In genomic region chr4:141114521-141114981, GRCm38 (mm10) we compare ENCODE assay signal across 7 mouse cellular contexts. TPM values are rescaled to one million over a fixed set of nuclear protein-coding genes. Genes with fewer than 3 reads are reported as not detected.
A peak's percentile ranks its signal among the peaks of the same experiment; 100 is the strongest.
DNase-seq lines count a peak whose midpoint lies in the region; ATAC-seq and TF ChIP-seq lines count a peak whose summit lies in the region.

No protein-coding gene starts in this region.

- ATAC-seq in hindbrain, embryonic 15.5 days (ENCODE audit: low FRiP score, low read depth) = peak; percentile 57; the same call in 1 of the 2 replicates

- H3K27ac ChIP-seq in hindbrain, embryonic 15.5 days (replicated peaks) = peak overlapping the region; percentile 35
- H3K27ac ChIP-seq in small intestine, adult 2 months (ENCODE audit: insufficient read depth, low read depth, low read length) = peak overlapping the region; percentile 26; the same call in 1 of the 2 replicates

- peaks cover 29% of the 10 kb centered on the region; the same call in 1 of the 2 replicates for H3K36me3 ChIP-seq in hindbrain, embryonic 15.5 days
- peaks cover 49% of the 10 kb centered on the region for H3K36me3 ChIP-seq in small intestine, adult 2 months (ENCODE audit: control insufficient read depth, insufficient read depth, low read length)

- 78% methylated on average over 6 of the region's 6 CpGs for WGBS in hindbrain, embryonic 15.5 days
- 84% methylated on average over 6 of the region's 6 CpGs for WGBS in small intestine, adult 2 months

- TF ChIP-seq CTCF in small intestine, adult 2 months (IDR thresholded peaks at IDR 0.05; ENCODE audit: extremely low read depth, insufficient read length, insufficient replicate concordance, low read depth, low read length) = no peak

- intact Hi-C loops in left cerebral cortex, postnatal 4 days (cut with DNase I) = no loop called here

- H3K9me3 ChIP-seq in hindbrain, embryonic 15.5 days = no peaks in the 10 kb centered on the region; the same call in 1 of the 2 replicates

- no peak overlapping the region for H3K4me2 ChIP-seq in hindbrain, embryonic 15.5 days

- peak; percentile 22 for DNase-seq in kidney, postnatal 10 days
- no peak for DNase-seq in kidney, postnatal 4 days
- DNase-seq in left cerebral cortex, postnatal 4 days = peak; percentile 62
- no peak for DNase-seq in spleen, postnatal 4 days (ENCODE audit: low spot score in 2 of 2)
- DNase-seq in urinary bladder, postnatal 36 days (ENCODE audit: low spot score in 2 of 2) = no peak

- no peaks in the 10 kb centered on the region for H3K27me3 ChIP-seq in hindbrain, embryonic 15.5 days
- no peaks in the 10 kb centered on the region for H3K27me3 ChIP-seq in small intestine, adult 2 months (ENCODE audit: control insufficient read depth, insufficient read depth, low read length)

- no peak overlapping the region for H3K9ac ChIP-seq in hindbrain, embryonic 15.5 days

- peaks cover 16% of the 10 kb centered on the region for H3K4me1 ChIP-seq in hindbrain, embryonic 15.5 days (replicated peaks)
- peaks cover 3% of the 10 kb centered on the region; the same call in 1 of the 2 replicates for H3K4me1 ChIP-seq in small intestine, adult 2 months (ENCODE audit: control insufficient read depth, insufficient read depth, insufficient read length, low read length)

- H3K4me3 ChIP-seq in hindbrain, embryonic 15.5 days = no peak overlapping the region
- H3K4me3 ChIP-seq in small intestine, adult 2 months (ENCODE audit: low read depth, low read length) = no peak overlapping the region

- no peak for TF ChIP-seq POLR2A in small intestine, adult 2 months (IDR thresholded peaks at IDR 0.05; ENCODE audit: low read depth, low read length)

RNA-seq across cellular contexts. Expression of gene Szrd1, which starts 25.0 kb away (rescaled TPM):
- polyA plus RNA-seq in hindbrain, embryonic 15.5 days (2015; fragmentation: Nextera tagmentation; extraction: Ambion mirVana) = 24.9 TPM in 2 replicates
- total RNA-seq in left cerebral cortex, postnatal 4 days (2021) = 10 to 100 TPM; 54.5 to 56.8 TPM
- 27.0 and 52.5 TPM in 2 replicates for polyA plus RNA-seq in small intestine, adult 2 months (2012; rRNA removed)

RNA-seq across cellular contexts. Expression of gene Spata21, which starts 26.4 kb away (rescaled TPM):
- polyA plus RNA-seq in hindbrain, embryonic 15.5 days (2015; fragmentation: Nextera tagmentation; extraction: Ambion mirVana) = 0.43 and 0.71 TPM in 2 replicates
- total RNA-seq in left cerebral cortex, postnatal 4 days (2021) = under 1 TPM in 1 of 2 experiments, not detected in 1; 0.40 TPM
- polyA plus RNA-seq in small intestine, adult 2 months (2012; rRNA removed) = not detected in 2 replicates

RNA-seq across cellular contexts. Expression of gene Fbxo42, which starts 33.2 kb away (rescaled TPM):
- 23.7 and 25.2 TPM in 2 replicates for polyA plus RNA-seq in hindbrain, embryonic 15.5 days (2015; fragmentation: Nextera tagmentation; extraction: Ambion mirVana)
- total RNA-seq in left cerebral cortex, postnatal 4 days (2021) = 10 to 100 TPM; 30.4 to 31.4 TPM
- polyA plus RNA-seq in small intestine, adult 2 months (2012; rRNA removed) = 6.6 and 13.1 TPM in 2 replicates

RNA-seq across cellular contexts. Expression of gene Necap2, which starts 36.4 kb away (rescaled TPM):
- polyA plus RNA-seq in hindbrain, embryonic 15.5 days (2015; fragmentation: Nextera tagmentation; extraction: Ambion mirVana) = 50.6 and 56.2 TPM in 2 replicates
- total RNA-seq in left cerebral cortex, postnatal 4 days (2021) = 10 to 100 TPM; 36.6 to 41.4 TPM
- 28.2 and 68.9 TPM in 2 replicates for polyA plus RNA-seq in small intestine, adult 2 months (2012; rRNA removed)

RNA-seq across cellular contexts. Expression of gene Crocc, which starts 54.2 kb away (rescaled TPM):
- 6.2 and 7.7 TPM in 2 replicates for polyA plus RNA-seq in hindbrain, embryonic 15.5 days (2015; fragmentation: Nextera tagmentation; extraction: Ambion mirVana)
- total RNA-seq in left cerebral cortex, postnatal 4 days (2021) = 10 to 100 TPM; 36.7 to 37.2 TPM
- polyA plus RNA-seq in small intestine, adult 2 months (2012; rRNA removed) = 4.7 and 7.3 TPM in 2 replicates

Comparison
In these comparisons a context has a peak if more than half of its experiments do, and no peak if none do; other contexts are left out.
1. DNase-seq: peak in kidney, postnatal 10 days (single experiment) and left cerebral cortex, postnatal 4 days (single experiment); none in kidney, postnatal 4 days (0 of 2), spleen, postnatal 4 days (0 of 2) and urinary bladder, postnatal 36 days (0 of 2).